Mouse (Mus musculus) neural tube, embryonic 11.5 days (tissue): ENCODE measurements at regions not wholly inside any gene's neighbourhood (a gene's known extent, or its start where the extent isn't known, plus 50 kb on each side); places are given as distances from the start of the nearest gene placed in this dataset.

Experiments
- ATAC-seq: fragments of 200-750 bp; cut with Nextera tagmentation; 2 replicates; pipeline ENCODE4 v1.8.0; 2017; ENCODE audit warnings: moderate number of reproducible peaks, mild to moderate bottlenecking, moderate TSS enrichment, moderate library complexity; ENCODE audit not compliant: insufficient read depth, low FRiP score, low TSS enrichment
- DNase-seq: peaks from one replicate; pipeline ENCODE4 v3.0.0-alpha.2; 2015; ENCODE audit warnings: low spot score
- H3K27ac ChIP-seq: fragments of 300-500 bp; sonication (generic); 2 replicates; pipeline ENCODE4 v1.5.1; 2014; ENCODE audit warnings: low read depth, mild to moderate bottlenecking, low read length
- H3K27me3 ChIP-seq: fragments of 300-500 bp; sonication (generic); 2 replicates; pipeline ENCODE4 v1.6.1; 2014; ENCODE audit warnings: mild to moderate bottlenecking, low read length, mixed read lengths; ENCODE audit not compliant: control insufficient read depth, insufficient read depth
- H3K36me3 ChIP-seq: fragments of 300-500 bp; sonication (generic); 2 replicates; pipeline ENCODE4 v1.6.1; 2014; ENCODE audit warnings: mild to moderate bottlenecking, low read length, moderate library complexity, mixed read lengths; ENCODE audit not compliant: control insufficient read depth, insufficient read depth
- H3K4me1 ChIP-seq: fragments of 300-500 bp; sonication (generic); 2 replicates; pipeline ENCODE4 v1.6.1; 2014; ENCODE audit warnings: low read length, mixed read lengths; ENCODE audit not compliant: control insufficient read depth, insufficient read depth
- H3K4me2 ChIP-seq: fragments of 300-500 bp; sonication (generic); 2 replicates; pipeline ENCODE4 v1.6.1; 2014; ENCODE audit warnings: low read depth, mild to moderate bottlenecking, moderate library complexity
- H3K4me3 ChIP-seq: fragments of 300-500 bp; sonication (generic); 2 replicates; pipeline ENCODE4 v1.5.1; 2014; ENCODE audit warnings: low read depth, low read length
- H3K9ac ChIP-seq: fragments of 300-500 bp; sonication (generic); 2 replicates; pipeline ENCODE4 v1.6.1; 2014; ENCODE audit warnings: mild to moderate bottlenecking, low read length
- H3K9me3 ChIP-seq: fragments of 300-500 bp; sonication (generic); 2 replicates; pipeline ENCODE4 v1.6.1; 2016; ENCODE audit warnings: low read length; ENCODE audit not compliant: control insufficient read depth
- WGBS: fragments of 180-500 bp; shearing (Covaris S2); extraction: QIAGEN DNeasy Blood & Tissue Kit; methylation state at CpG from one replicate; pipeline ENCODE4 v1.1.7; 2014; 5-methylcytosine and 5-hydroxymethylcytosine counted together

- H3K4me1 ChIP-seq, result no peaks in the 10 kb centered on the region
- DNase-seq, result no peak
- no peak for ATAC-seq
These were observed 801.8 kb upstream of the B3galt2 start for GRCm38 (mm10) chr1:142838663-142839062.

DNA sequence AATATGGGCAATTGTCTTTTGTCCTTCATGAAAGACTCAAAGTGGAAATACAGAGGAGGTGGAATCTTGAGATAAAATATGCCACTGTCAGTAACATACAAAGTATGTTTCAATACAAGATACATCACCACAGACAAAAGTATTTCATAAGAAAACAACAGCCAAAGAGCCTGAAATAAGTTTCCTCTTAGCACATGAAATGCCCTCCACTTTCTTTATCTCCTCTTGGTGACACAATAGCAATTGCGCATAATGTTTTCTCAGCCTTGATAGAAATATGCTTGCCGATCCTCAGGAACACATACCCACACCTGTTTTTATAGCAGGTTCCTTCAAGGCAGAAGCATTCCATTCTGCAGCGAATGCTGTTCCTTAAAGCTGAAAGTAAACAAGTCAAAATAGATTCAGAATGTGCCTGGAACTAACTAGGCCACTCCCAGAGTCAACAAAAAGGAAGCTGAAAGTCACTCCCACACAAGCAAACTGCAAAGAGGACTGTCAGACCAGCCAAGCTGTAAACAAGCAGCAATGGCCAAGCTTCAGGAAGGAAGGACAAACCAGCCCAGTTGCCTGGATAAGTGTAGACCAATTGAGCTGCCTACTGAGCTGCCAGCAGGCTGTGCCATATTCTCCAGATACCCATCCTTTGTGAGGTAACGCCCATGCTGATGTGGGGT is 773.3 kb upstream of the B3galt2 start:
- H3K4me3 ChIP-seq, result no peak overlapping the region
- no peaks in the 10 kb centered on the region for H3K36me3 ChIP-seq
- ATAC-seq, result no peak
- no peak for DNase-seq
- no peak overlapping the region for H3K4me2 ChIP-seq
- no peak overlapping the region for H3K27ac ChIP-seq
- H3K9ac ChIP-seq, result no peak overlapping the region
- H3K4me1 ChIP-seq, result no peaks in the 10 kb centered on the region
- no peaks in the 10 kb centered on the region for H3K27me3 ChIP-seq
- H3K9me3 ChIP-seq, result no peaks in the 10 kb centered on the region
- WGBS, result 80% methylated on average over 4 of the region's 4 CpGs

More at GRCm38 (mm10) chr1:142838663-142839062, 801.8 kb upstream of the B3galt2 start:
- no peak overlapping the region for H3K4me2 ChIP-seq
- H3K4me3 ChIP-seq, result no peak overlapping the region
- WGBS, result 87% methylated on average over 4 of the region's 4 CpGs
- H3K9me3 ChIP-seq, result no peaks in the 10 kb centered on the region
- H3K36me3 ChIP-seq, result no peaks in the 10 kb centered on the region
- no peak overlapping the region for H3K9ac ChIP-seq
- H3K27me3 ChIP-seq, result no peaks in the 10 kb centered on the region
- H3K27ac ChIP-seq, result no peak overlapping the region

- no peaks in the 10 kb centered on the region for H3K4me1 ChIP-seq
- no peak overlapping the region for H3K9ac ChIP-seq
- DNase-seq, result no peak
- H3K4me2 ChIP-seq, result no peak overlapping the region
- no peak overlapping the region for H3K27ac ChIP-seq
- ATAC-seq, result no peak
- no peaks in the 10 kb centered on the region for H3K36me3 ChIP-seq
- no peaks in the 10 kb centered on the region for H3K9me3 ChIP-seq
- H3K4me3 ChIP-seq, result no peak overlapping the region
- H3K27me3 ChIP-seq, result no peaks in the 10 kb centered on the region
These were observed 748.6 kb upstream of the B3galt2 start for GRCm38 (mm10) chr1:142891842-142892241.

- Histone ChIP-seq H3K4me3 (no peak overlapping the region), H3K36me3 (no peaks in the 10 kb centered on the region), H3K27me3 (no peaks in the 10 kb centered on the region), H3K9me3 (no peaks in the 10 kb centered on the region), H3K9ac (no peak overlapping the region), H3K4me2 (no peak overlapping the region), H3K27ac (no peak overlapping the region), H3K4me1 (no peaks in the 10 kb centered on the region)
- DNase-seq (no peak), ATAC-seq (no peak)
- 91% methylated on average over 2 of the region's 2 CpGs for WGBS
These were observed 747.3 kb upstream of the B3galt2 start for GRCm38 (mm10) chr1:142893156-142893555.

- Histone ChIP-seq H3K9ac (no peak overlapping the region), H3K9me3 (no peaks in the 10 kb centered on the region), H3K27me3 (no peaks in the 10 kb centered on the region), H3K4me3 (no peak overlapping the region), H3K4me1 (no peaks in the 10 kb centered on the region), H3K4me2 (no peak overlapping the region), H3K36me3 (no peaks in the 10 kb centered on the region), H3K27ac (no peak overlapping the region)
- DNase-seq (no peak), ATAC-seq (no peak)
These were observed 746.3 kb upstream of the B3galt2 start for GRCm38 (mm10) chr1:142894145-142894544.

DNA sequence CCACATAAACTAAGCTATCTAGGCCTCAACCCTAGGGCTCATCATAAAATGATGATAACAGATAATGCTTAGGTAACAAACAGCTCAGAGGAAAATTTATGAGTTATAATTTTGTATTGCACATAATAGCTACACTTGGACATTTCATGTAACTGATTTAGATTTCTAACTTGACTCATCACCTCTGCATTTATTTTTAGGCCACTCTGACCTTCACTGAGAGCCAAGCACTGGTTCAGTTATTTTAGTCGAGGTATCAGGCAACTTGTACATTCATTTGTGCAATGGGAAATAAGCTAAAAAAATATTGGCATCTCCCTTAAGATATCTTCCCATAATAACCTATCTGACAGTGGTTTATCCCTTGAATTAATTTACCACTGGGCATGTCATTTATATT is 745.4 kb upstream of the B3galt2 start:
- Histone ChIP-seq H3K27me3 (no peaks in the 10 kb centered on the region), H3K36me3 (no peaks in the 10 kb centered on the region), H3K9ac (no peak overlapping the region), H3K4me1 (no peaks in the 10 kb centered on the region), H3K9me3 (no peaks in the 10 kb centered on the region), H3K4me3 (no peak overlapping the region), H3K27ac (no peak overlapping the region), H3K4me2 (no peak overlapping the region)
- ATAC-seq (no peak), DNase-seq (no peak)
- WGBS, result 75% methylated on average over 1 of the region's 1 CpGs

DNA sequence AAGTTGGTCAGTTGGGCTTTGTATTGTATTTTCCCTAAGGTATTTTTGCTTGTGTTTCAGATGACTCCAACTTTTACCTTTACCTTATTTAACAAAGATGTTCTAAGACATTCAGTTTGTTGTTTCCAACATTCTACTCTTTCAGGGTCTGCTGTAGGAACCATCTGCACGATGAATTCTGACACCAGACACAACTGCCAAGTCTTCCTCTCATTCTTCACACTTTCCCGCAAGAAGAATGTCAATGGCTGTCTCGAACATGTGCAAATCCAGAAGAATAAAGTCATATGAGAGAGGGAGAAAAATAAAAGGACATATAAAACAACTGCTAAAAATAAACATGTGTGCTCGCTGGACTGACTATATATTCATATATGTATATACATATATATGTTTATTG is 730.6 kb upstream of the B3galt2 start:
- Histone ChIP-seq H3K36me3 (no peaks in the 10 kb centered on the region), H3K9ac (no peak overlapping the region), H3K4me3 (no peak overlapping the region), H3K4me1 (no peaks in the 10 kb centered on the region), H3K9me3 (no peaks in the 10 kb centered on the region), H3K27ac (no peak overlapping the region), H3K27me3 (no peaks in the 10 kb centered on the region), H3K4me2 (no peak overlapping the region)
- no peak for ATAC-seq
- whole genome bisulfite sequencing, result 87% methylated on average over 4 of the region's 4 CpGs
- DNase-seq, result no peak

GRCm38 (mm10) chr1:142956686-142957085 is 683.8 kb upstream of the B3galt2 start:
- WGBS, result 85% methylated on average over 3 of the region's 3 CpGs
- no peak for ATAC-seq

DNA sequence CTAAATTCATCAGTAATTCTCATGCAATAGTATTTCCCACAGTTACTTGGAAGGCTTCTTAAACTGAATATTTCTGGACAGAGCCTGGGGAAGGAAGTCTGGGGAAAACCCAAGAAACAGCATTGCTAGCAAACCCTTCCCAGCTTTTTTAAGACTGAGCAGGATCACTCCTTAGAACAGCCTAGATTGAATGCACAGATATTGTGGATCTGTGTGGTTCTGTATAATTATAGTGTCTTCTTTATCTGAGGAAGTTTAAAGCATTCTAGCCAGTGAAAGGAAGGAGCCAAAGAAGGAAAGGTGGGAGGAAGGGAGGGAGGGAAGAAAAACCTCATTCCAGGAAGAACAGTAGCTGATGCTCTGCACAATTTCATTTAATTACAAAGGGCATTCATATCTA is 669.0 kb upstream of the B3galt2 start:
- Histone ChIP-seq H3K9ac (no peak overlapping the region), H3K27ac (no peak overlapping the region), H3K36me3 (no peaks in the 10 kb centered on the region), H3K4me3 (no peak overlapping the region), H3K9me3 (no peaks in the 10 kb centered on the region), H3K4me1 (no peaks in the 10 kb centered on the region), H3K27me3 (no peaks in the 10 kb centered on the region), H3K4me2 (no peak overlapping the region)
- DNase-seq (no peak), ATAC-seq (no peak)

More at GRCm38 (mm10) chr1:142956686-142957085, 683.8 kb upstream of the B3galt2 start:
- H3K4me3 ChIP-seq, result no peak overlapping the region
- H3K9me3 ChIP-seq, result no peaks in the 10 kb centered on the region
- no peak overlapping the region for H3K9ac ChIP-seq
- no peak overlapping the region for H3K27ac ChIP-seq
- no peaks in the 10 kb centered on the region for H3K4me1 ChIP-seq
- no peaks in the 10 kb centered on the region for H3K27me3 ChIP-seq
- no peaks in the 10 kb centered on the region for H3K36me3 ChIP-seq
- no peak for DNase-seq
- H3K4me2 ChIP-seq, result no peak overlapping the region
